Mouse (Mus musculus) ovary, adult 10 weeks (tissue): Measurements from ENCODE around the gene Gm438. TPM values are rescaled to one million over a fixed set of nuclear protein-coding genes. Genes with fewer than 3 reads are reported as not detected.

Experiments used
- polyA plus RNA-seq: library from polyadenylated mRNA; stranded (reverse); fragments of 350-450 nt; fragmentation: Illumina TruSeq; extraction: RNeasy Lipid Tissue Mini Kit (QIAGEN cat#74804); gene quantifications from one replicate; pipeline ENCODE4 v1.2.3, GENCODE M21; 2014

Gene Gm438
- polyA plus RNA-seq, result not detected

GRCm38 (mm10) chr4:144786483-144786882 lies at the start of gene Gm438:
Gene Gm438, minus strand, starts transcription at chr4:144786583.

Other genes starting within 250 kb of the Gm438 start
- gene Gm13124, start 221.4 kb downstream of the Gm438 start, polyA plus RNA-seq, result not detected
- not detected for gene Aadacl4, start 172.9 kb downstream of the Gm438 start, polyA plus RNA-seq
- gene Gm436, start 100.2 kb downstream of the Gm438 start, polyA plus RNA-seq, result not detected
- not detected for gene Gm13178, start 65.2 kb downstream of the Gm438 start, polyA plus RNA-seq
- 44.5 TPM for gene Dhrs3, start 106.2 kb upstream of the Gm438 start, polyA plus RNA-seq